Mouse (Mus musculus) hindbrain, embryonic 16.5 days (tissue): ENCODE results near the gene Dpyd. TPM values are rescaled to one million over a fixed set of nuclear protein-coding genes. Genes with fewer than 3 reads are reported as not detected.

ENCODE experiments used
- ATAC-seq: fragments of 200-750 bp; cut with Nextera tagmentation; 2 replicates; pipeline ENCODE4 v1.8.0; 2017; ENCODE audit warnings: moderate TSS enrichment, moderate library complexity
- H3K27ac ChIP-seq: fragments of 300-500 bp; sonication (generic); 2 replicates; pipeline ENCODE4 v1.5.1; 2014; ENCODE audit warnings: low read depth, mild to moderate bottlenecking, control low read depth, low read length, moderate library complexity
- H3K27me3 ChIP-seq: fragments of 300-500 bp; sonication (generic); replicated peaks from 2 replicates; pipeline ENCODE4 v1.6.1; 2014; ENCODE audit warnings: low read length; ENCODE audit not compliant: control insufficient read depth, insufficient read depth
- H3K36me3 ChIP-seq: fragments of 300-500 bp; sonication (generic); 2 replicates; pipeline ENCODE4 v1.6.1; 2014; ENCODE audit warnings: mild to moderate bottlenecking, low read length, moderate library complexity, mixed read lengths; ENCODE audit not compliant: control insufficient read depth, insufficient read depth
- H3K4me1 ChIP-seq: fragments of 300-500 bp; sonication (generic); 2 replicates; pipeline ENCODE4 v1.6.1; 2014; ENCODE audit warnings: low read depth, low read length; ENCODE audit not compliant: control insufficient read depth, insufficient read depth
- H3K4me2 ChIP-seq: fragments of 300-500 bp; sonication (generic); 2 replicates; pipeline ENCODE4 v1.6.1; 2014; ENCODE audit warnings: mild to moderate bottlenecking, low read length, control low read depth, moderate library complexity
- H3K4me3 ChIP-seq: fragments of 300-500 bp; sonication (generic); 2 replicates; pipeline ENCODE4 v1.5.1; 2014; ENCODE audit warnings: mild to moderate bottlenecking, low read length, control low read depth, moderate library complexity
- H3K9ac ChIP-seq: fragments of 300-500 bp; sonication (generic); 2 replicates; pipeline ENCODE4 v1.6.1; 2014; ENCODE audit warnings: low read depth, mild to moderate bottlenecking, control low read depth, low read length, moderate library complexity
- H3K9me3 ChIP-seq: fragments of 300-500 bp; sonication (generic); 2 replicates; pipeline ENCODE4 v1.6.1; 2014; ENCODE audit warnings: mild to moderate bottlenecking, low read length, moderate library complexity; ENCODE audit not compliant: control insufficient read depth
- WGBS: fragments of 180-500 bp; shearing (Covaris S2); extraction: QIAGEN DNeasy Blood & Tissue Kit; methylation state at CpG from one replicate; pipeline ENCODE4 v1.1.7; 2014; 5-methylcytosine and 5-hydroxymethylcytosine counted together
- polyA plus RNA-seq: library from polyadenylated mRNA; unstranded; fragments of >200 nt; fragmentation: Nextera tagmentation; extraction: Ambion mirVana; gene quantifications from 2 replicates; pipeline ENCODE4 v1.2.1, GENCODE M21; 2015

Dpyd gene
- polyA plus RNA-seq, 1 experiment from 2014 or later, result 3.7 TPM

- Histone ChIP-seq H3K4me3 (no peak overlapping the region), H3K36me3 (no peaks in the 10 kb centered on the region), H3K4me1 (no peaks in the 10 kb centered on the region), H3K9ac (no peak overlapping the region), H3K27ac (no peak overlapping the region), H3K9me3 (no peaks in the 10 kb centered on the region), H3K27me3 (no peaks in the 10 kb centered on the region), H3K4me2 (no peak overlapping the region)
- ATAC-seq, result no peak
- WGBS, result 89% methylated on average over 1 of the region's 1 CpGs
Observed at GRCm38 (mm10) chr3:118590559-118590958, 28.6 kb downstream of the Dpyd start.

- Histone ChIP-seq H3K4me2 (no peak overlapping the region), H3K9ac (no peak overlapping the region), H3K27ac (no peak overlapping the region), H3K27me3 (no peaks in the 10 kb centered on the region), H3K9me3 (no peaks in the 10 kb centered on the region), H3K36me3 (no peaks in the 10 kb centered on the region), H3K4me1 (no peaks in the 10 kb centered on the region), H3K4me3 (no peak overlapping the region)
- ATAC-seq, result no peak
- WGBS, result 83% methylated on average over 4 of the region's 4 CpGs
Observed at GRCm38 (mm10) chr3:118594864-118595263, 32.9 kb downstream of the Dpyd start.

- Histone ChIP-seq H3K4me2 (no peak overlapping the region), H3K9ac (no peak overlapping the region), H3K4me1 (no peaks in the 10 kb centered on the region), H3K36me3 (no peaks in the 10 kb centered on the region), H3K27ac (no peak overlapping the region), H3K27me3 (no peaks in the 10 kb centered on the region), H3K9me3 (no peaks in the 10 kb centered on the region), H3K4me3 (no peak overlapping the region)
- ATAC-seq, result no peak
- WGBS, result 91% methylated on average over 2 of the region's 2 CpGs
Observed at GRCm38 (mm10) chr3:118595693-118596092, 33.8 kb downstream of the Dpyd start.

GRCm38 (mm10) chr3:118601689-118602640, 40.0 kb downstream of the Dpyd start:
- Histone ChIP-seq H3K27me3 (no peaks in the 10 kb centered on the region), H3K36me3 (no peaks in the 10 kb centered on the region), H3K27ac (no peak overlapping the region), H3K4me3 (no peak overlapping the region), H3K4me1 (no peaks in the 10 kb centered on the region), H3K9me3 (no peaks in the 10 kb centered on the region), H3K9ac (no peak overlapping the region), H3K4me2 (no peak overlapping the region)
- ATAC-seq, result no peak
- WGBS, result 91% methylated on average over 7 of the region's 7 CpGs

- H3K4me1 ChIP-seq, result no peaks in the 10 kb centered on the region
- H3K27ac ChIP-seq, result no peak overlapping the region
- WGBS, result 55% methylated on average over 4 of the region's 4 CpGs
- ATAC-seq, result no peak
- H3K4me3 ChIP-seq, result no peak overlapping the region
- no peaks in the 10 kb centered on the region for H3K9me3 ChIP-seq
- no peaks in the 10 kb centered on the region for H3K36me3 ChIP-seq
- no peaks in the 10 kb centered on the region for H3K27me3 ChIP-seq
- H3K9ac ChIP-seq, result no peak overlapping the region
- H3K4me2 ChIP-seq, result no peak overlapping the region
Observed at GRCm38 (mm10) chr3:118608708-118609107, 46.8 kb downstream of the Dpyd start.

GRCm38 (mm10) chr3:118626455-118627375, 64.8 kb downstream of the Dpyd start:
- no peaks in the 10 kb centered on the region for H3K27me3 ChIP-seq
- 35% methylated on average over 9 of the region's 9 CpGs for WGBS
- H3K4me2 ChIP-seq, result no peak overlapping the region
- H3K36me3 ChIP-seq, result no peaks in the 10 kb centered on the region
- ATAC-seq, result no peak
- no peak overlapping the region for H3K9ac ChIP-seq
- H3K4me1 ChIP-seq, result no peaks in the 10 kb centered on the region
- H3K4me3 ChIP-seq, result no peak overlapping the region
- no peaks in the 10 kb centered on the region for H3K9me3 ChIP-seq
- no peak overlapping the region for H3K27ac ChIP-seq

- H3K4me2 ChIP-seq, result no peak overlapping the region
- H3K9me3 ChIP-seq, result no peaks in the 10 kb centered on the region
- H3K4me1 ChIP-seq, result no peaks in the 10 kb centered on the region
- WGBS, result 96% methylated on average over 1 of the region's 1 CpGs
- H3K4me3 ChIP-seq, result no peak overlapping the region
- H3K9ac ChIP-seq, result no peak overlapping the region
- H3K27me3 ChIP-seq, result no peaks in the 10 kb centered on the region
- no peak for ATAC-seq
- no peak overlapping the region for H3K27ac ChIP-seq
- H3K36me3 ChIP-seq, result no peaks in the 10 kb centered on the region
Observed at GRCm38 (mm10) chr3:118629737-118630136, 67.8 kb downstream of the Dpyd start.

GRCm38 (mm10) chr3:118646024-118646570, 84.2 kb downstream of the Dpyd start:
- no peak overlapping the region for H3K4me2 ChIP-seq
- no peak overlapping the region for H3K9ac ChIP-seq
- no peaks in the 10 kb centered on the region for H3K9me3 ChIP-seq
- 76% methylated on average over 10 of the region's 10 CpGs for WGBS
- H3K4me1 ChIP-seq, result no peaks in the 10 kb centered on the region
- H3K27ac ChIP-seq, result no peak overlapping the region
- ATAC-seq, result no peak
- H3K36me3 ChIP-seq, result no peaks in the 10 kb centered on the region
- no peaks in the 10 kb centered on the region for H3K27me3 ChIP-seq
- no peak overlapping the region for H3K4me3 ChIP-seq
